Comparison of ENCODE assay signal across 8 mouse cellular contexts in genomic region chr9:46112246-46112645, GRCm38 (mm10).
DNase-seq lines count a peak whose midpoint lies in the region; ATAC-seq and TF ChIP-seq lines count a peak whose summit lies in the region.

No protein-coding gene starts in this region.

- no peak for TF ChIP-seq CTCF in layer of hippocampus, adult 2 months (conservative IDR thresholded peaks at IDR 0.05)

- no peak for DNase-seq in layer of hippocampus, adult 2 months (ENCODE audit: low spot score in 2 of 2)
- no peak for DNase-seq in layer of hippocampus, adult 8-10 months (ENCODE audit: low spot score in 2 of 2)
- DNase-seq in heart, postnatal 36 days, result peak; percentile 44 to 55
- DNase-seq in mesoderm, embryonic 11.5 days (ENCODE audit: low read depth, low spot score), result peak; percentile 47
- DNase-seq in frontal cortex, postnatal 10 days (ENCODE audit: low spot score in 2 of 2), result no peak
- DNase-seq in layer of hippocampus, adult 18-20 months (ENCODE audit: low spot score in 2 of 2), result no peak

- 56% methylated on average over 5 of the region's 5 CpGs for WGBS in embryonic facial prominence, embryonic 12.5 days

- no peaks in the 10 kb centered on the region for H3K9me3 ChIP-seq in embryonic facial prominence, embryonic 12.5 days

- no peaks in the 10 kb centered on the region for H3K27me3 ChIP-seq in embryonic facial prominence, embryonic 12.5 days

- H3K36me3 ChIP-seq in embryonic facial prominence, embryonic 12.5 days, result no peaks in the 10 kb centered on the region

- no peak overlapping the region for H3K4me2 ChIP-seq in embryonic facial prominence, embryonic 12.5 days (replicated peaks)

- no peak overlapping the region for H3K9ac ChIP-seq in embryonic facial prominence, embryonic 12.5 days

- no peak for ATAC-seq in embryonic facial prominence, embryonic 12.5 days (ENCODE audit: insufficient number of reproducible peaks, insufficient read depth, low FRiP score, low TSS enrichment)
- no peak for ATAC-seq in granulocyte monocyte progenitor cell, adult 5-6 weeks (replicated peaks; ENCODE audit: poor library complexity, severe bottlenecking)

- peak overlapping the region; percentile 11 for H3K27ac ChIP-seq in layer of hippocampus, adult 2 months
- H3K27ac ChIP-seq in embryonic facial prominence, embryonic 12.5 days, result peak overlapping the region; percentile 59

- H3K4me3 ChIP-seq in layer of hippocampus, adult 2 months, result no peak overlapping the region
- no peak overlapping the region for H3K4me3 ChIP-seq in embryonic facial prominence, embryonic 12.5 days

- intact Hi-C loops in heart, postnatal 36 days (cut with DNase I), result no loop called here

- H3K4me1 ChIP-seq in embryonic facial prominence, embryonic 12.5 days, result peaks cover 31% of the 10 kb centered on the region

Comparison
In these comparisons a context has a peak if more than half of its experiments do, and no peak if none do; other contexts are left out.
1. DNase-seq: peak in heart, postnatal 36 days (2 of 2) and mesoderm, embryonic 11.5 days (single experiment); none in layer of hippocampus, adult 2 months (0 of 2), layer of hippocampus, adult 8-10 months (0 of 2), frontal cortex, postnatal 10 days (0 of 2) and layer of hippocampus, adult 18-20 months (0 of 2).